Mouse (Mus musculus): ENCODE results near the gene Slc26a10. TPM values are rescaled to one million over a fixed set of nuclear protein-coding genes. Genes with fewer than 3 reads are reported as not detected.
A peak's percentile ranks its signal among the peaks of the same experiment; 100 is the strongest.

Gene Slc26a10
- total RNA-seq, 2 experiments from 2014 or later = 3.8 TPM

DNA sequence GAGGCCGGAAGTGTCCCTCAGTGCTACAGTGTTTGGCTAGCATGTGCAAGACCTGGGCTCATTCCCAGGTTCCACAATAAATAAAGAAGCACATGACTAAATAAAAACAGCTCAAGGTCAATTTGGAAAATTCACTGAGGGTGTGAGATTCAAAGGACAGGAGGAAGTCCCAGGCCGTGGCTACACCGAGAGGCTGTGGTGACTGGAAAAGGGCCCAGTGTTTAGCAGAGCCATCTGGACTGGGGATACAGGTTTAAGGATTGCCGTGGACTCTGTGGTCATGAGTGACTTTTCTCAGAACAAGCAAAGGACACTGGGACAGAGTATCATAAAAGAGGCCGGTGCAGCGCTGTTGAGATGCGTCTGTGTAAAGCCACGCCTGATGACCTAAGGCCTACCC lies 32.8 kb upstream of the Slc26a10 start:
- DNase-seq (ENCODE audit: extremely low spot score in 1 of 2, low spot score in 2 of 2) = no peak
- Histone ChIP-seq H3K4me3 (no peak overlapping the region), H3K27ac (no peak overlapping the region)
- TF ChIP-seq CTCF (IDR thresholded peaks at IDR 0.05) = no peak
- intact Hi-C loops (cut with DNase I) = no loop called here

GRCm38 (mm10) chr10:127211414-127211854 lies 31.0 kb upstream of the Slc26a10 start, which contains the start of gene Pip4k2c:
Gene Pip4k2c (minus strand): TSS chr10:127211585.
- intact Hi-C loops (cut with DNase I) = loop anchor here (2.0 kb wide), 2 partner anchors 15 to 77 kb away; partner anchors contain the start of gene Mbd6
- DNase-seq (ENCODE audit: extremely low spot score in 1 of 2, low spot score in 2 of 2) = peak; percentile 92 to 94
- TF ChIP-seq CTCF (IDR thresholded peaks at IDR 0.05) = no peak
- H3K27ac ChIP-seq = peak within 1 kb of the TSS; percentile 87
- H3K4me3 ChIP-seq = peak within 1 kb of the TSS; percentile 78

- Histone ChIP-seq H3K4me3 (peak overlapping the region; percentile 78), H3K27ac (peak overlapping the region; percentile 87)
- TF ChIP-seq CTCF (IDR thresholded peaks at IDR 0.05) = no peak
- intact Hi-C loops (cut with DNase I) = loop anchor here (1.0 to 2.0 kb wide), 3 partner anchors 15 to 78 kb away; partner anchors contain the start of gene Mbd6
- DNase-seq (ENCODE audit: extremely low spot score in 1 of 2, low spot score in 2 of 2) = no peak
These were observed 30.5 kb upstream of the Slc26a10 start for GRCm38 (mm10) chr10:127210961-127211405.

- no peak for DNase-seq (ENCODE audit: extremely low spot score in 1 of 2, low spot score in 2 of 2)
- H3K27ac ChIP-seq = peak overlapping the region; percentile 87
- no peak for TF ChIP-seq CTCF (IDR thresholded peaks at IDR 0.05)
- intact Hi-C loops (cut with DNase I) = loop anchor here (1.0 to 2.0 kb wide), 3 partner anchors 14 to 79 kb away; partner anchors contain the start of gene Mbd6
- peak overlapping the region; percentile 78 for H3K4me3 ChIP-seq
These were observed 29.6 kb upstream of the Slc26a10 start for GRCm38 (mm10) chr10:127209928-127210570.

- Histone ChIP-seq H3K4me3 (peak overlapping the region; percentile 78), H3K27ac (peak overlapping the region; percentile 87)
- TF ChIP-seq CTCF (IDR thresholded peaks at IDR 0.05) = no peak
- intact Hi-C loops (cut with DNase I) = no loop called here
- no peak for DNase-seq (ENCODE audit: extremely low spot score in 1 of 2, low spot score in 2 of 2)
These were observed 28.5 kb upstream of the Slc26a10 start for GRCm38 (mm10) chr10:127208921-127209320.

DNA sequence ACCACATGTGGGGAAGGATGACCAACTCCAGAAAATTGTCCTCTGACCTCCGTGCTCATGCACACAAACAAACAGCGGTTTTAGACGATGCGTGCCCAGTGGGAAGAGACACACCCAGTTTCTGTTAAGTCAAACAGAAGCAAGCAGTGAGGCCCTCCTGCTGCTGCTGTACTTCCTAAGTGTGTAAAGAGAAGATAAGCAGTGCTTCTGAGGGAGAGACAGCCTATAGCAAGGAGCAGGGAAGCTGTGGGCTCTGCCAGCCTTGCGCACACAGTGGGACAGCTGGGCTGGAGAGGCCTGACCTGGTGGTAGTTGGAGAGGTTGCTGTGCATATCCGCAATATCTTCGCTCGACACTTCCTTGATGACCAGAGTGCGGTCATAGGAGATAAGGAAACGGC lies 24.9 kb upstream of the Slc26a10 start:
- no peak overlapping the region for H3K27ac ChIP-seq
- intact Hi-C loops (cut with DNase I) = no loop called here
- no peak for DNase-seq (ENCODE audit: extremely low spot score in 1 of 2, low spot score in 2 of 2)
- no peak overlapping the region for H3K4me3 ChIP-seq
- TF ChIP-seq CTCF (IDR thresholded peaks at IDR 0.05) = no peak

GRCm38 (mm10) chr10:127204589-127204988 lies 24.1 kb upstream of the Slc26a10 start:
- intact Hi-C loops (cut with DNase I) = no loop called here

GRCm38 (mm10) chr10:127203106-127203505 lies 22.7 kb upstream of the Slc26a10 start:
- TF ChIP-seq CTCF (IDR thresholded peaks at IDR 0.05) = no peak
- intact Hi-C loops (cut with DNase I) = no loop called here
- Histone ChIP-seq H3K27ac (no peak overlapping the region), H3K4me3 (no peak overlapping the region)
- DNase-seq (ENCODE audit: extremely low spot score in 1 of 2, low spot score in 2 of 2) = no peak

More at GRCm38 (mm10) chr10:127204589-127204988, 24.1 kb upstream of the Slc26a10 start:
- Histone ChIP-seq H3K4me3 (no peak overlapping the region), H3K27ac (no peak overlapping the region)
- TF ChIP-seq CTCF (IDR thresholded peaks at IDR 0.05) = no peak
- no peak for DNase-seq (ENCODE audit: extremely low spot score in 1 of 2, low spot score in 2 of 2)

GRCm38 (mm10) chr10:127200279-127200678 lies 19.8 kb upstream of the Slc26a10 start:
- DNase-seq (ENCODE audit: extremely low spot score in 1 of 2, low spot score in 2 of 2) = no peak
- Histone ChIP-seq H3K4me3 (no peak overlapping the region), H3K27ac (peak overlapping the region; percentile 44; the same call in 1 of the 2 replicates)
- intact Hi-C loops (cut with DNase I) = no loop called here
- TF ChIP-seq CTCF (IDR thresholded peaks at IDR 0.05) = peak; percentile 39

GRCm38 (mm10) chr10:127199474-127199873 lies 19.0 kb upstream of the Slc26a10 start:
- DNase-seq (ENCODE audit: extremely low spot score in 1 of 2, low spot score in 2 of 2) = no peak
- TF ChIP-seq CTCF (IDR thresholded peaks at IDR 0.05) = no peak
- no peak overlapping the region for H3K4me3 ChIP-seq
- intact Hi-C loops (cut with DNase I) = no loop called here
- peak overlapping the region; percentile 57; the same call in 1 of the 2 replicates for H3K27ac ChIP-seq

- intact Hi-C loops (cut with DNase I) = no loop called here
- Histone ChIP-seq H3K4me3 (no peak overlapping the region), H3K27ac (peak overlapping the region; percentile 99; the same call in 1 of the 2 replicates)
- no peak for TF ChIP-seq CTCF (IDR thresholded peaks at IDR 0.05)
- DNase-seq (ENCODE audit: extremely low spot score in 1 of 2, low spot score in 2 of 2) = no peak
These were observed 18.6 kb upstream of the Slc26a10 start for GRCm38 (mm10) chr10:127199068-127199467.

- intact Hi-C loops (cut with DNase I) = no loop called here
- no peak for DNase-seq (ENCODE audit: extremely low spot score in 1 of 2, low spot score in 2 of 2)
- H3K4me3 ChIP-seq = no peak overlapping the region
- H3K27ac ChIP-seq = peak overlapping the region; percentile 99
- no peak for TF ChIP-seq CTCF (IDR thresholded peaks at IDR 0.05)
These were observed 18.0 kb upstream of the Slc26a10 start for GRCm38 (mm10) chr10:127198492-127198891.
